Mouse (Mus musculus): ENCODE results near the gene Mup13. TPM values are rescaled to one million over a fixed set of nuclear protein-coding genes. Genes with fewer than 3 reads are reported as not detected.

Mup13 gene
- not detected in 2 replicates for polyA plus RNA-seq (2021; fragmentation: Nextera tagmentation)
- long read RNA-seq, experiment 1, result 0 reads
- long read RNA-seq, experiment 2, result 0 reads

GRCm38 (mm10) chr4:61228186-61228585 lies at the start of gene Mup13:
TSS of gene Mup13 (minus strand) at chr4:61228286.

Other genes starting within 250 kb of the Mup13 start
- not detected in 2 replicates for gene Mup14, start 75.7 kb upstream of the Mup13 start, polyA plus RNA-seq (2021; fragmentation: Nextera tagmentation)
- not detected in 2 replicates for gene Mup15, start 211.5 kb upstream of the Mup13 start, polyA plus RNA-seq (2021; fragmentation: Nextera tagmentation)

All from layer of hippocampus, adult 6 months (tissue).